Mouse (Mus musculus): ENCODE measurements around the gene Agpat1.

DNA sequence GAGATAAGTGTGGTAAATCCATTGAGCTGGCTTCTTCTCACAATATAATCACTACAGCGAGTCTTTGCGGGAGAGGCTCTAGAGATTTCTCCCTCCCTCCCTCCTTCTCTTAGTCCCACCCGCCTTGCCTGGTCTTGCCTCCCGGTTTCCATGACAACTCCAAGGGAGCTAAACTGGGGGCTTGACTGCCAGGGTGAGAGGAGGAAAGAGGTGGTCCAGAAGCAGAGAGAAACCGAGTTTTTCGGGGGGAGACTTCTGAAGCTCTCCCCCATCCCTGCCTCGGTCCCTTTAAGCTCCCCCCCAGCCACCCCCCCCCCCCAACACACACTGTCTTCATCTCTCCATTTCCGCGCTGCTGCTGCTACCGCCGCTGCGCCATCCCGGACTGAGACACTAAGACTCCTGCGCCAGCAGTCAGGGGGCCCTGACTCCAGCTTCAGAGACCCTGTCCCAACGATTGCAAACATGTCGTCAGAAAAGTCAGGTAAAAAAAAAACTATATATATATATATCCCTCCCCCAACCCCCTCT lies 25.2 kb downstream of the Agpat1 start, which contains the start of gene Prrt1:
- TF ChIP-seq EP300 (optimal IDR thresholded peaks at IDR 0.05) (no peak), CTCF (IDR thresholded peaks at IDR 0.05; ENCODE audit: low read depth) (no peak)

Measured in stomach, postnatal 0 days (tissue).